Mouse (Mus musculus) kidney, embryonic 16.5 days (tissue): ENCODE results near the gene Fam149b. TPM values are rescaled to one million over a fixed set of nuclear protein-coding genes. Genes with fewer than 3 reads are reported as not detected.
A peak's percentile ranks its signal among the peaks of the same experiment; 100 is the strongest.

Source experiments
- ATAC-seq: fragments of 200-750 bp; cut with Nextera tagmentation; 2 replicates; pipeline ENCODE4 v1.8.0; 2017; ENCODE audit warnings: moderate TSS enrichment; ENCODE audit not compliant: low FRiP score, low TSS enrichment
- H3K27ac ChIP-seq: fragments of 300-500 bp; sonication (generic); 2 replicates; pipeline ENCODE4 v1.5.1; 2014; ENCODE audit warnings: low read length
- H3K27me3 ChIP-seq: fragments of 300-500 bp; sonication (generic); 2 replicates; pipeline ENCODE4 v1.6.1; 2014; ENCODE audit warnings: low read length, control low read depth, mixed read lengths; ENCODE audit not compliant: insufficient read depth
- H3K36me3 ChIP-seq: fragments of 300-500 bp; sonication (generic); 2 replicates; pipeline ENCODE4 v1.6.1; 2014; ENCODE audit warnings: low read length, control low read depth, mixed read lengths; ENCODE audit not compliant: insufficient read depth
- H3K4me1 ChIP-seq: fragments of 300-500 bp; sonication (generic); 2 replicates; pipeline ENCODE4 v1.6.1; 2014; ENCODE audit warnings: low read length, control low read depth, mixed read lengths; ENCODE audit not compliant: insufficient read depth
- H3K4me2 ChIP-seq: fragments of 300-500 bp; sonication (generic); replicated peaks from 2 replicates; pipeline ENCODE4 v1.6.1; 2014; ENCODE audit warnings: low read depth, low read length
- H3K4me3 ChIP-seq: fragments of 300-500 bp; sonication (generic); 2 replicates; pipeline ENCODE4 v1.5.1; 2014; ENCODE audit warnings: mild to moderate bottlenecking, low read length
- H3K9ac ChIP-seq: fragments of 300-500 bp; sonication (generic); replicated peaks from 2 replicates; pipeline ENCODE4 v1.6.1; 2014; ENCODE audit warnings: low read length
- H3K9me3 ChIP-seq: fragments of 300-500 bp; sonication (generic); 2 replicates; pipeline ENCODE4 v1.6.1; 2016; ENCODE audit warnings: low read length, control low read depth
- WGBS: fragments of 180-500 bp; shearing (Covaris S2); extraction: QIAGEN DNeasy Blood & Tissue Kit; methylation state at CpG from one replicate; pipeline ENCODE4 v1.1.7; 2014; 5-methylcytosine and 5-hydroxymethylcytosine counted together
- polyA plus RNA-seq: library from polyadenylated mRNA; unstranded; fragments of >200 nt; fragmentation: Nextera tagmentation; extraction: Ambion mirVana; gene quantifications from 2 replicates; pipeline ENCODE4 v1.2.1, GENCODE M21; 2015

Fam149b gene
- polyA plus RNA-seq, 1 experiment from 2014 or later = 36.9 TPM

DNA sequence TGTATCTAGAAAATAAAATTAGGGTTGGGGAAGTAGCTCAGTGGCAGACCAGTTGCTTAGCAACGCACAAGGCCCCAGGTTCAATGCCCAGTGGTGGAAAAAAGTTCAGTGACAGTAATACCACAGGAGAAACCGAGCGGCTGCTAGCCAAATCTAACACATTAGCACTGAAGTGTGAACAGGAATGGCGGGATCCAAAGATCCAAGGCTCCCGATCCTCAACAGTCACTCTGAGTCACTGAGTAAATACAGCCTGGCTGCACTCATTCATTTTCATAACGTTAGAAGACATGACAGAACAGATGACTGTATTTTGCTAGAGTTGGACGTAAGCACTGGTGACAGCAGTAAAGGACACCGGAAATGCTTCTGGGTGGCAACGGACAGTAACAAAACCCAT lies 2.1 kb upstream of the Fam149b start:
- H3K4me2 ChIP-seq = no peak overlapping the region
- H3K4me3 ChIP-seq = no peak overlapping the region
- WGBS = 81% methylated on average over 9 of the region's 9 CpGs
- ATAC-seq = no peak
- H3K9ac ChIP-seq = no peak overlapping the region
- peaks cover 18% of the 10 kb centered on the region for H3K4me1 ChIP-seq
- no peaks in the 10 kb centered on the region for H3K27me3 ChIP-seq
- peaks cover 24% of the 10 kb centered on the region for H3K36me3 ChIP-seq
- H3K27ac ChIP-seq = no peak overlapping the region
- H3K9me3 ChIP-seq = no peaks in the 10 kb centered on the region

DNA sequence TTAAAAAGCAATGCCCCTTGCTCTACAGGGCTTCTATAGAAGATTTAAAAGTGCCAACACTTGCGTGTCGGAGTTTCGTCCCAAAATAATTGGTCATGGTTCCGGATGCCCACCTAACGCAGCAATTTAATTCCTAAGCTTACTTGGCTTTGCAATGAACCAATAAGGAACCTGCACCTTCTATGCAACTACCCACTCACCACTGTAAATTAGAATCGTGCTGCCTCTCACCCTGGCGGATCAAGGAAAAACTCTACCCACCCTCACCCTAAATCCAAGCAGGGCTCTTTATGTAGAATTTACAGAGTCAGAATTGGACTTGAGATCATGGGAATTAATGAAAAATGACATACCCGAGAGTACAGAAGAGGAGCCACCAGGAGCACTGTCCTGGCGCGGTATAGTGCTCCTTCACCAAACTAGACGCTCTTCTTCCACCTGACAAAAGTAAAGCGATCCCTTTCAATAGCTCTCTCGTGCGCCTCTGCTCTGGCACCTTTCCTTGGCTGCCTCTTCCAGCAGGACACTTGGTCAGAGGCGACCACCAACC lies 446 bp upstream of the Fam149b start:
- Histone ChIP-seq H3K36me3 (peaks cover 13% of the 10 kb centered on the region), H3K27ac (peak overlapping the region; percentile 93), H3K9ac (peak overlapping the region; percentile 98), H3K9me3 (no peaks in the 10 kb centered on the region), H3K4me3 (peak overlapping the region; percentile 72), H3K4me1 (peaks cover 18% of the 10 kb centered on the region), H3K27me3 (no peaks in the 10 kb centered on the region), H3K4me2 (peak overlapping the region; percentile 72)
- ATAC-seq = peak; percentile 33; the same call in 1 of the 2 replicates
- 2% methylated on average over 15 of the region's 15 CpGs for WGBS

DNA sequence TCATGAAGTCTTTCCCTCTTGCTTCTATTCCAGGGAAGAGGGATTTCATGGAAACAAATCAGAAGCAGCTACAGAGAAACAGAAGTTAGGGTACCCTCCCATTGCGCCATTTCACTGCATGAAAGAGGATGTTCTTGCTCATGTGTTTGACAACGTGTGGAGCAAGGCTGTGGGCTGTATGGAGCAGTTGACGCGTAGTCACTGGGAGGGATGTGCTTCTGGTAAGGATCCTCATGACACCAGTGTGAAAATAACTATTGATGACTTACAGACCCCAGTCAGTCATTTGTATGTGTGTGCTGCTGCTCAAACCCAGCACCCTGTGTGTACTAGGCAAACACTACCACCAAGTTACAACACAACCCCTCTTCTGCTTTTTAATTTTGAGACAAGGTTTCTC lies 15.3 kb downstream of the Fam149b start:
- no peak overlapping the region for H3K4me3 ChIP-seq
- no peaks in the 10 kb centered on the region for H3K9me3 ChIP-seq
- peaks cover 50% of the 10 kb centered on the region for H3K36me3 ChIP-seq
- H3K27ac ChIP-seq = no peak overlapping the region
- no peaks in the 10 kb centered on the region for H3K4me1 ChIP-seq
- ATAC-seq = no peak
- H3K9ac ChIP-seq = no peak overlapping the region
- no peak overlapping the region for H3K4me2 ChIP-seq
- WGBS = 93% methylated on average over 4 of the region's 4 CpGs
- no peaks in the 10 kb centered on the region for H3K27me3 ChIP-seq

DNA sequence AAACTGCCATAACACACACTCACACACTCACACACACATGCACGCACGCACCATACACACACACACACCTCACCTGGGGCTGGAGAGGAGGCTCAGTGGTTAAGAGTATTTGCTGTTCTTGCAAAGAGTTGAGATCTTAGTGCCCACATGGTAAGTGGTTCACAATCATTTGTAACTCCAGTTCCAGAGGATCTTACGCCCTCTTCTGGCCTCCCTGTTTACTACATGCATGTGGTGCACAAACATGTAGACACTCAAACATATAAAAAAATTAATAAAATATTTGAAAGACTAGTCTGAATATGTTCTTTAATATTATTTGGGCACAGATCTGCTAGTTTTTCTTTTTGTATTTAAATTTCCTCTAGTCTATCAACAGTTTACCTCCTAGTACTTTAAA lies 20.3 kb downstream of the Fam149b start:
- Histone ChIP-seq H3K27me3 (no peaks in the 10 kb centered on the region), H3K4me3 (no peak overlapping the region), H3K4me2 (no peak overlapping the region), H3K9ac (no peak overlapping the region), H3K4me1 (no peaks in the 10 kb centered on the region), H3K36me3 (peaks cover 31% of the 10 kb centered on the region), H3K9me3 (no peaks in the 10 kb centered on the region), H3K27ac (no peak overlapping the region)
- 93% methylated on average over 3 of the region's 3 CpGs for WGBS
- ATAC-seq = no peak

DNA sequence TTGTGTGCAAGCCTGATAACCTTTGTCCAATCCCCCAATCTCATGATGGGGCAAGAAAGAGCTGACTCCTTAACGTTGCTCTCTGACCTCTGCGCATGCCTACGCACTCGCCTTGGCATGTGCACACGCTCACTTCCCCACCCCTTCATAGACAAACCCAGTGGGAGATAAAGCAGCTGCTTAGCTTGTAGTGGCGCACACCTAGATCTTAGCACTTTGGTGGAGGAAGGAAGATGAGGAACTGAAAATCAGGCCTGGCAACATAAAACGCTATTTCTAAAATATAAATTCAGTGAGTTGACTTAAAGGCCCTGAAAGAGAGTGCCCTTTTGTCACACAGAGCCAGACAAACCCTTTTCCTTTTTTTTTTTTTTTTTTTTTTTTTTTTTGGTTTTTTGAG lies 22.8 kb downstream of the Fam149b start:
- Histone ChIP-seq H3K27me3 (no peaks in the 10 kb centered on the region), H3K4me3 (no peak overlapping the region), H3K9ac (no peak overlapping the region), H3K36me3 (peaks cover 34% of the 10 kb centered on the region), H3K9me3 (no peaks in the 10 kb centered on the region), H3K4me2 (no peak overlapping the region), H3K27ac (no peak overlapping the region), H3K4me1 (no peaks in the 10 kb centered on the region)
- ATAC-seq = no peak
- WGBS = 85% methylated on average over 7 of the region's 7 CpGs

DNA sequence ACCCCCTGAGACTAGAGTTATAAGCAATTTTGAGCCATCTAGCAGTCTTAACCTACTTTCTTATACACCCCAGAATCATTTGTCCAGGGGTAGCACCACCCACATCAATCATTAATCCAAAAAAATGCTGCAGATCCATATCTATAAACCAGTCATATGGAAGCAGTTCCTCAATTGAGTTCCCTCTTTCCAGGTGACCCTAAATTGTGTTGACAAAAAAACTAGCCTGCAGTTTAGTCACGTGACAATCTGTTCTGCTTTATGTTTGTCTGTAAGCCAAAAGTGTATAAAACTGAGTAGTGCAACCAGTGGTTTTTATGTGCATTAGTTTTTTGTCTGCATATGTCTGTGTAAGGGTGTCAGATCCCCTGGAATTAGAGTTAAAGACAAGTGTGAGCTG lies 23.9 kb downstream of the Fam149b start:
- Histone ChIP-seq H3K4me3 (no peak overlapping the region), H3K36me3 (peaks cover 36% of the 10 kb centered on the region), H3K9ac (no peak overlapping the region), H3K9me3 (no peaks in the 10 kb centered on the region), H3K4me1 (no peaks in the 10 kb centered on the region), H3K27ac (peak overlapping the region; percentile 23; the same call in 1 of the 2 replicates), H3K4me2 (no peak overlapping the region), H3K27me3 (no peaks in the 10 kb centered on the region)
- no peak for ATAC-seq
- WGBS = 90% methylated on average over 1 of the region's 1 CpGs

DNA sequence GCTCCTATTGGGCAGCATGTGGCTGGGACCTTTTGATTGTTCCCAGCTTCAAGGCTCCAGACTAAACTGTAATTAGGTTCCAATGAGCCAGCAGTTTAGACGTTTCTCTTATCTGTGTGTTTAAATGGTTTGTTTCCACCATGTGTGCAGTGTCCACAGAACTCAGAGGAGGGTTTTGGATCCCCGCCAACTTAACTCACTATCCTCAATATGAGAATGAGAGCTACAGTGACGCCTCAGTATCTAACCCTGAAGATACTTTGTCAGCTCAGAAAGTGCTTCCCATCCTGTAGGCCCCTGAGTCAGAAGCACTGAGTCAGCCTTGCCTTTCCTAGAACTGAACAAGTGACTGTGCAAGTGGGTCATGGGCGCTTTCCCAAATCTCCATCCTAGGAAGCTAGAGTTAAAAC lies 29.2 kb downstream of the Fam149b start:
- no peak overlapping the region for H3K27ac ChIP-seq
- no peak overlapping the region for H3K9ac ChIP-seq
- no peak overlapping the region for H3K4me3 ChIP-seq
- no peak for ATAC-seq
- no peaks in the 10 kb centered on the region for H3K27me3 ChIP-seq
- no peaks in the 10 kb centered on the region for H3K4me1 ChIP-seq
- H3K4me2 ChIP-seq = no peak overlapping the region
- 73% methylated on average over 4 of the region's 4 CpGs for WGBS
- no peaks in the 10 kb centered on the region for H3K9me3 ChIP-seq
- H3K36me3 ChIP-seq = peaks cover 38% of the 10 kb centered on the region

DNA sequence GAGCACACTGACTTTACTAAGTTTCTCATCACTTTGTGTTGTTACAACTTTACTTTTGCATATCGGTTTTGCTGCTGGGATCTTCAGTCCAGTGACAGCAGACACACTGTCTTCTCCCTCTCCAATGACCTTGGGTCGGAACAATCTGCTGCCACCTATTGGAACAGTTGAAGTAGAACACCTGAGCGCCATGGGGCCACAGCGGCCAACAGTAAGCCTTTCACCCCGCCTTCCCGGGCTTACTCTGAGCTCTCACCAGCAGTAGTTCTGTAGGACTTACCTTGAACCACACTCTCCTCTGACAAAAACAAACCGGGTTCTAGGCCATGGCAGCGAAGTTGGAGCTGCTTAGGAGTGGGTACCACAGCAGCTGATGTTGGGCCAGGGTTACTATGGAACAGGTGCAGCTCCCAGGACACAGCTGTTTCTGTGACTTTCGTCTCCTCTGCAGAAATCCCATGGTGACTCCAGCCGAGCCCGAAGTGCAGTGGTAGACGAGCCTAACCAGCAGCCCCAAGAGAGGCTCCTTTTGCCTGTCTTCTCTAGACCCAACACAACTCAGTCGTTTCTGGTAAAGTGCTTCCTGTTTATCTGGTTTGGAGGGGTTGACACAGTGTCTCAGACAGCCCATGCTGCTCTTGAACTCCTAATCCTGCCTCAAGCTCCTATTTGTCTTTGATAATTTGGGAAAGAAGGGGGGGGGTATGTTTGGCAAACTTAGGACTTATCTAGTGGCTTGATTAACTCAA lies 30.5 kb downstream of the Fam149b start:
- Histone ChIP-seq H3K4me2 (no peak overlapping the region), H3K27ac (no peak overlapping the region), H3K9me3 (no peaks in the 10 kb centered on the region), H3K4me1 (no peaks in the 10 kb centered on the region), H3K4me3 (no peak overlapping the region), H3K9ac (no peak overlapping the region), H3K36me3 (peaks cover 35% of the 10 kb centered on the region), H3K27me3 (no peaks in the 10 kb centered on the region)
- 44% methylated on average over 13 of the region's 13 CpGs for WGBS
- ATAC-seq = peak; percentile 71; the same call in 1 of the 2 replicates

DNA sequence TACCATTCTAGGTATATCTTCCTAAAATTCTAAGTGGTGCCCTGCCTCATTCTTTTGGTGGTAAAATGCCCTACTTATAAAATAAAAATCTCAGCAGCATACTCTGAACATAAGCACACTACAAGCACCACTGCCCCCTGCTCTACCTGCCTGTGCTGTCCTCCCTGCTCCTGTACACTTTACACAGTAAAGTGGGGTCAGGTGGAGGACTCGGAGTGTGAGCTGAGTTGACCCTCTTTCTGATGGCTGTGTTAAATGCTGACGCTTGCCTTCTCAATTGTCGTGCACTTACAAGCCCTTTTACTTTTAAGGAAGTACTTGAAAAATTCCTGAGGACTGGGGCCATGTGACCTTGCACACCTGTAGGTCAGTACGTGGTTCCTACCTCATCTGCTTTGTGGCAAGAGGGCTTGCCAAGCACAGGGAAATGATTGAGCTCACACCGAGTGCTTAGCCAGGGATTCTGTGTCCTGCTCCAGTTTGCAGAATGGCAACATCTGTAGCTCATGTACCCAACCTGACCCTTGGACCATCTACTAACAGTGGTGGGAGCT lies 31.2 kb downstream of the Fam149b start:
- H3K27me3 ChIP-seq = no peaks in the 10 kb centered on the region
- H3K4me1 ChIP-seq = no peaks in the 10 kb centered on the region
- no peak overlapping the region for H3K4me3 ChIP-seq
- ATAC-seq = no peak
- H3K9ac ChIP-seq = no peak overlapping the region
- no peak overlapping the region for H3K27ac ChIP-seq
- no peak overlapping the region for H3K4me2 ChIP-seq
- H3K9me3 ChIP-seq = no peaks in the 10 kb centered on the region
- H3K36me3 ChIP-seq = peaks cover 35% of the 10 kb centered on the region
- WGBS = 82% methylated on average over 5 of the region's 5 CpGs

DNA sequence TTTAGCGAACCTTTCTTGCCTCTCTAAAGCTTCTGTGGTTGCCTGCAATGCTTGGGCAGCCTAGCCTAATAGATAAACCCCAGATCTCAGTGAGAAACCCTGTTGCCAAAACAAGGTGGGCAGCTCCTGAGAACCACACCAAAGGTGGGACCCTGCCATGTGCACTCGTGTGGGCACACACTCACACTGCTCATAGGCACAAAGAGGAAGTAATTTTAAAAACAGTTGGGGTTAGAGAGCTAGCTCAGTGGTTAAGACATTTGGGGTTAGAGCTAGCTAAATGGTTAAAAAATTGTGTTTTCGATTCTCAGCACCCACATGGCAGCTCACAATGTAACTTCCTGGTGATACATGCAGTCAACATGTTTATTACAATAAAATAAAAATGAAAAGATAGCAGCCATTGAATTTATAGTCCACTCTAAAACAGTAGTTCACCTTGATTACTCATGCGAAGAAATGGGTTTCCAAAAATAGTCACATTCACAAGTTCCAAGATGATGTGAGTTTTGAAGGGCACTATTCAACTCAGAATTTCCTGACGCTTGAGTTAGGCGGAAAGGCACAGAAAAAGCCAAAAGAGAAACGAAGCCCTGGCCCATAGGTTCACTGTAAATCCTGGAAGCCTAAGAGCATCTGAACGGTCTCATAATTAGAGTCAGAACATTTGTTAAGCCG lies 31.9 kb downstream of the Fam149b start:
- H3K27me3 ChIP-seq = no peaks in the 10 kb centered on the region
- no peak for ATAC-seq
- no peak overlapping the region for H3K9ac ChIP-seq
- peaks cover 32% of the 10 kb centered on the region for H3K36me3 ChIP-seq
- H3K9me3 ChIP-seq = no peaks in the 10 kb centered on the region
- H3K4me2 ChIP-seq = no peak overlapping the region
- WGBS = 83% methylated on average over 9 of the region's 9 CpGs
- no peak overlapping the region for H3K27ac ChIP-seq
- no peak overlapping the region for H3K4me3 ChIP-seq
- no peaks in the 10 kb centered on the region for H3K4me1 ChIP-seq
